Mouse (Mus musculus) ovary, adult 2 months (tissue): Measurements from ENCODE around the gene Nr4a2. TPM values are rescaled to one million over a fixed set of nuclear protein-coding genes. Genes with fewer than 3 reads are reported as not detected.

ENCODE experiments used
- polyA plus RNA-seq: library from polyadenylated mRNA; depleted of rRNA; stranded (reverse); fragments of >200 nt; gene quantifications from 2 replicates; pipeline ENCODE4 v1.2.3, GENCODE M21; 2012; rRNA removed

Nr4a2 gene
- polyA plus RNA-seq, result 1.3 and 3.0 TPM in 2 replicates

GRCm38 (mm10) chr2:57123991-57124840, at the start of gene Nr4a2:
Gene Nr4a2 (minus strand): TSS chr2:57124003.

Other genes starting within 250 kb of the Nr4a2 start
- 4.2 and 4.5 TPM in 2 replicates for gene Gpd2, start 113.6 kb upstream of the Nr4a2 start, polyA plus RNA-seq